Mouse (Mus musculus) left cerebral cortex, adult 6 months (tissue): ENCODE data around the gene Copa. TPM values are rescaled to one million over a fixed set of nuclear protein-coding genes. Genes with fewer than 3 reads are reported as not detected.

Source experiments
- long read RNA-seq, 2 experiments: library from polyadenylated mRNA; unstranded; transcript quantifications; one replicate each; pipeline ENCODE4 v2.0.0; 2019 to 2020
- polyA plus RNA-seq: library from polyadenylated mRNA; unstranded; fragments of <200 nt; fragmentation: Nextera tagmentation; gene quantifications from 2 replicates; pipeline ENCODE4 v1.2.3, GENCODE M21; 2021

Copa gene
- polyA plus RNA-seq, result 79.3 and 98.3 TPM in 2 replicates
- long read RNA-seq, experiment 1, full-length matches to known transcripts, result 171 of 277 reads
- long read RNA-seq, experiment 1, partial matches to known transcripts, result 84 of 277 reads
- long read RNA-seq, experiment 1, other reads (novel, unspliced or antisense), result 22 of 277 reads
- long read RNA-seq, experiment 2, full-length matches to known transcripts, result 5 of 49 reads
- long read RNA-seq, experiment 2, partial matches to known transcripts, result 41 of 49 reads
- long read RNA-seq, experiment 2, other reads (novel, unspliced or antisense), result 3 of 49 reads

GRCm38 (mm10) chr1:172082101-172082898 is at the start of gene Copa, which contains the start of gene Ncstn:
Copa (plus strand) TSS chr1:172082529.
Ncstn (minus strand) TSS chr1:172082795.

DNA sequence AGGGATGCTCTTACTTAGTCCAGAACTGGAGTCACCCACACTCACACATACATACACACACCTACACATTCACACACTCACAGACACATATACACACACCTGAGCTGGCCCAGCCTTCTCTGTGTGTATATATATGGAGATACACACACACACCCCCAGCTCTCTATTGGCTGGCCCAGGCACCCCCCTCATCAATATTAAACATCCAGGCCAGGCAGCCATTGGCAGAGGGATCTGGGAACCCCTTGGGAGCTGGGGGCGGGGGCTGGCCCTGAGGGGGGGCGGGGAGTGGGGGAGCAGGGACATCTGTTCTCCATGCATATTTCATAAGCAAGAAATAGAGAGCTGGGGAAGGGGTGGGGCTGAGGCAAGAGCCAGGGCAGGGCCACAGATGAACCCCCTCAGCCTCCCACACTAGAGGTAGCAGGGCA is 24.8 kb upstream of the Copa start, which contains the start of gene Nhlh1:
Nhlh1 (minus strand) TSS at position 83 of the 431 bp plus-strand sequence.

GRCm38 (mm10) chr1:172126376-172127347 is 44.3 kb downstream of the Copa start, which contains the start of gene Pex19:
Pex19 (plus strand) TSS chr1:172126755.

GRCm38 (mm10) chr1:172147835-172148278 is 65.5 kb downstream of the Copa start, which contains the start of gene Dcaf8:
Dcaf8 (plus strand) TSS chr1:172148084.

Other genes starting within 250 kb of the Copa start
- 2.1 and 2.4 TPM in 2 replicates for gene Cd84, start 242.8 kb upstream of the Copa start, polyA plus RNA-seq
- not detected in 2 replicates for gene Gm10521, start 186.9 kb upstream of the Copa start, polyA plus RNA-seq
- gene Slamf6, start 165.0 kb upstream of the Copa start, polyA plus RNA-seq, result 0.21 and 0.29 TPM in 2 replicates
- gene Vangl2, start 54.1 kb upstream of the Copa start, polyA plus RNA-seq, result 7.4 and 9.8 TPM in 2 replicates
- gene Nhlh1, start 25.0 kb upstream of the Copa start, polyA plus RNA-seq, result 0.28 and 0.29 TPM in 2 replicates
- 34.1 and 40.6 TPM in 2 replicates for gene Ncstn, start 266 bp downstream of the Copa start, polyA plus RNA-seq
- gene Pex19, start 44.2 kb downstream of the Copa start, polyA plus RNA-seq, result 92.8 and 102 TPM in 2 replicates
- 53.6 and 58.6 TPM in 2 replicates for gene Dcaf8, start 65.6 kb downstream of the Copa start, polyA plus RNA-seq
- gene Pea15a, start 124.3 kb downstream of the Copa start, polyA plus RNA-seq, result 326 and 604 TPM in 2 replicates
- 0.92 and 1.2 TPM in 2 replicates for gene Casq1, start 137.3 kb downstream of the Copa start, polyA plus RNA-seq
- not detected in 2 replicates for gene Atp1a4, start 175.9 kb downstream of the Copa start, polyA plus RNA-seq
- gene Igsf8, start 179.1 kb downstream of the Copa start, polyA plus RNA-seq, result 86.2 and 162 TPM in 2 replicates
- 163 and 316 TPM in 2 replicates for gene Atp1a2, start 215.5 kb downstream of the Copa start, polyA plus RNA-seq
- 26.4 and 33.0 TPM in 2 replicates for gene Kcnj9, start 246.8 kb downstream of the Copa start, polyA plus RNA-seq